Mouse (Mus musculus) lung, postnatal 0 days (tissue): ENCODE results near the gene Sptbn4. TPM values are rescaled to one million over a fixed set of nuclear protein-coding genes. Genes with fewer than 3 reads are reported as not detected.

Source experiments
- ATAC-seq: fragments of 200-750 bp; cut with Nextera tagmentation; 2 replicates; pipeline ENCODE4 v1.8.0; 2017; ENCODE audit warnings: moderate library complexity
- DNase-seq: peaks from one replicate; pipeline ENCODE4 v3.0.0-alpha.2; 2016; ENCODE audit warnings: low spot score
- H3K27ac ChIP-seq: fragments of 300-500 bp; sonication (generic); 2 replicates; pipeline ENCODE4 v1.5.1; 2014; ENCODE audit warnings: antibody characterized with exemption, mild to moderate bottlenecking, low read length, mixed read lengths
- H3K27me3 ChIP-seq: fragments of 300-500 bp; sonication (generic); replicated peaks from 2 replicates; pipeline ENCODE4 v1.6.1; 2014; ENCODE audit warnings: low read length, mixed read lengths; ENCODE audit not compliant: insufficient read depth
- H3K36me3 ChIP-seq: fragments of 300-500 bp; sonication (generic); 2 replicates; pipeline ENCODE4 v1.6.1; 2014; ENCODE audit warnings: low read length, mixed read lengths; ENCODE audit not compliant: insufficient read depth
- H3K4me1 ChIP-seq: fragments of 300-500 bp; sonication (generic); 2 replicates; pipeline ENCODE4 v1.6.1; 2014; ENCODE audit warnings: antibody characterized with exemption, low read depth, low read length, mixed read lengths; ENCODE audit not compliant: insufficient read depth
- H3K4me2 ChIP-seq: fragments of 300-500 bp; sonication (generic); replicated peaks from 2 replicates; pipeline ENCODE4 v1.6.1; 2014; ENCODE audit warnings: low read depth, mild to moderate bottlenecking, low read length, moderate library complexity, mixed read lengths
- H3K4me3 ChIP-seq: fragments of 300-500 bp; sonication (generic); 2 replicates; pipeline ENCODE4 v1.5.1; 2014; ENCODE audit warnings: low read depth, low read length
- H3K9ac ChIP-seq: fragments of 300-500 bp; sonication (generic); replicated peaks from 2 replicates; pipeline ENCODE4 v1.6.1; 2014; ENCODE audit warnings: low read depth, mild to moderate bottlenecking
- H3K9me3 ChIP-seq: fragments of 300-500 bp; sonication (generic); 2 replicates; pipeline ENCODE4 v1.6.1; 2016; ENCODE audit warnings: low read length, mixed read lengths
- CTCF ChIP-seq: IDR thresholded peaks from 2 replicates; pipeline ENCODE4 v1.5.1; 2016; ENCODE audit warnings: antibody characterized with exemption, mild to moderate bottlenecking
- EP300 ChIP-seq: IDR thresholded peaks from 2 replicates; pipeline ENCODE4 v1.6.1; 2016; ENCODE audit warnings: antibody characterized with exemption, mild to moderate bottlenecking, control low read depth
- WGBS: fragments of 180-500 bp; shearing (Covaris S2); extraction: QIAGEN DNeasy Blood & Tissue Kit; methylation state at CpG from one replicate; pipeline ENCODE4 v1.1.7; 2014; 5-methylcytosine and 5-hydroxymethylcytosine counted together
- polyA plus RNA-seq: library from polyadenylated mRNA; unstranded; fragments of >200 nt; fragmentation: Nextera tagmentation; extraction: Ambion mirVana; gene quantifications from 2 replicates; pipeline ENCODE4 v1.2.1, GENCODE M21; 2015

Sptbn4 gene
- polyA plus RNA-seq, 1 experiment from 2014 or later: 0.20 TPM

DNA sequence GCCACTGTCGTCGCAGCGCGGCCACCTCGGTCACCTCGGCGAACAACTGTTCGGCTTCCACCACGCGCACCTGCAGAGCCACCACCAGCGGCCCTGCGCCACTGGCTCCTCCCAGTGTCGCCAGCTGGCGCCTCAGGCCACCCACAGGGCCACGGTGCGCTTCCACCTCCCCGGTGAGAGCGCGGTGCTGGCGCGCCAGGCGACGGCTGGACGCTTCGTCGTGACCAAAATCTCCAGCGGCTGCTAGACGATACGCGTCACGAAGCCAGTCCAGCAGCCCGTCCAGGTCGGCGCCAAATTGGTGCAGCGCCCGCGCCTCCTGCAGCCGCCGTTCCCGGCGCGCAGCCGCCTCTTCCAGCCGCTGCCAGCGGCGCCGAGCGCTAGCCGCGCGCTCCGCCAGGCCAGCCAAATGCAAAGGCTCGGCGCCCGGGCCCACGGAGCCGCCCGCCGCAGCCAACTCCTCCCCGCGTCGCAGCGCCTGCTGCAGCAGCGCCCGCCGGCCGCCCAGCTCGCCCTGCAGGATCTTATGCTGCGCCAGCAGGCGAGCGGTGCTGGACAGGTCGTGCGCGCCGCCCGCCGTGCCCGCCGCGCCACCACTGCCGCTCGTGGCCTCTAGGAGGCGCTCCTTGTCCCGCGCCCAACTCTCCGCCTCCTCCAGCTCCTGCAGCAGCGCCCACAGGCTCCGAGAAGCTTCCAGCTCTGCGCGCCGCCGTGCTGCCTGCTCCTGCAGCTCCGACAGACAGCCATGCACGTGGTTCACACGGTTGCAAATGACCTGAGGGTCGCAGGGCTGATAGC, 38.9 kb downstream of the Sptbn4 start:
- H3K27me3 ChIP-seq: peaks cover 49% of the 10 kb centered on the region
- TF ChIP-seq EP300 (no peak), CTCF (peak; percentile 83)
- WGBS: under 1% methylated on average over 87 of the region's 96 CpGs
- peaks cover 9% of the 10 kb centered on the region; the same call in 1 of the 2 replicates for H3K4me1 ChIP-seq
- no peak overlapping the region for H3K9ac ChIP-seq
- peaks cover 3% of the 10 kb centered on the region; the same call in 1 of the 2 replicates for H3K9me3 ChIP-seq
- DNase-seq (peak; percentile 83), ATAC-seq (peak; percentile 90)
- peak overlapping the region; percentile 72 for H3K4me2 ChIP-seq
- peak overlapping the region; percentile 33 for H3K4me3 ChIP-seq
- no peak overlapping the region for H3K27ac ChIP-seq
- H3K36me3 ChIP-seq: no peaks in the 10 kb centered on the region

DNA sequence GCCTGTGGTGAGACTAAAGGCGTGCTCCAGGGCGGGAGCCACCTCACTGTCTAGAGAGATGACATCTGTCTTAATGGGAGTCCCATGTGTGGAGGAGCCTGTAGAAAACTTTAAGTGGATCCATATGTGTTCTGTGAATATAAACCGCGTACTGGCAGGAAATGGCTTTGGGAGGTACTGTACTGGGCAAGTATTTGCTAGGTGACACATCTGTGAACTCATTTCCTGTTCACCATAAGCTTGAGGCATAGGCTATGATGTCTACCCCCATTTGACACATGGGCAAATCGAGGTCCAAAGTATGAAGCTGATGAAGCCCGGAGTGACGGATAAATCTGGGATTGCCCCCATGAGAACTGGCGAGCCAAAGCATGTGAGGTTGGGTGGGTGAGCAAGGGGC, 39.7 kb downstream of the Sptbn4 start:
- Histone ChIP-seq H3K4me2 (no peak overlapping the region), H3K9me3 (peaks cover 6% of the 10 kb centered on the region; the same call in 1 of the 2 replicates), H3K4me3 (no peak overlapping the region), H3K9ac (no peak overlapping the region), H3K27me3 (peaks cover 52% of the 10 kb centered on the region), H3K27ac (no peak overlapping the region), H3K4me1 (peaks cover 9% of the 10 kb centered on the region; the same call in 1 of the 2 replicates), H3K36me3 (no peaks in the 10 kb centered on the region)
- TF ChIP-seq EP300 (no peak), CTCF (no peak)
- WGBS: 42% methylated on average over 8 of the region's 8 CpGs
- DNase-seq (no peak), ATAC-seq (no peak)

DNA sequence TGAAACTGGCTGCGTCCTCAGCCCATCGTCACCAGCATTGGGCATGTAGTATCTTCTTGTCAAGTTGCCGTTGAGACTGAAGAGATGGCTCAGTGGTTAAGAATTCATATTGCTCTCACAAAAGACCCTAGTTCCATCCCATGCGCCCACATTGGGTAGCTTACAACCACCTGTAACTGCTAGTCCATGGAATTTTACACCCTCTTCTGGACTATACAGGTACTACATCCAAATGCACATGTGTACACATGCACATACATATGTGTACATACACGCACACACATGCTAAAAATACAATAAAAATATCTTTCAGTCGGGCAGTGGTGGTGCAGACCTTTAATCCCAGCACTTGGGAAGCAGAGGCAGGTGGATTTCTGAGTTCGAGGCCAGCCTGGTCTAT, 41.0 kb downstream of the Sptbn4 start:
- WGBS: 81% methylated on average over 7 of the region's 7 CpGs

DNA sequence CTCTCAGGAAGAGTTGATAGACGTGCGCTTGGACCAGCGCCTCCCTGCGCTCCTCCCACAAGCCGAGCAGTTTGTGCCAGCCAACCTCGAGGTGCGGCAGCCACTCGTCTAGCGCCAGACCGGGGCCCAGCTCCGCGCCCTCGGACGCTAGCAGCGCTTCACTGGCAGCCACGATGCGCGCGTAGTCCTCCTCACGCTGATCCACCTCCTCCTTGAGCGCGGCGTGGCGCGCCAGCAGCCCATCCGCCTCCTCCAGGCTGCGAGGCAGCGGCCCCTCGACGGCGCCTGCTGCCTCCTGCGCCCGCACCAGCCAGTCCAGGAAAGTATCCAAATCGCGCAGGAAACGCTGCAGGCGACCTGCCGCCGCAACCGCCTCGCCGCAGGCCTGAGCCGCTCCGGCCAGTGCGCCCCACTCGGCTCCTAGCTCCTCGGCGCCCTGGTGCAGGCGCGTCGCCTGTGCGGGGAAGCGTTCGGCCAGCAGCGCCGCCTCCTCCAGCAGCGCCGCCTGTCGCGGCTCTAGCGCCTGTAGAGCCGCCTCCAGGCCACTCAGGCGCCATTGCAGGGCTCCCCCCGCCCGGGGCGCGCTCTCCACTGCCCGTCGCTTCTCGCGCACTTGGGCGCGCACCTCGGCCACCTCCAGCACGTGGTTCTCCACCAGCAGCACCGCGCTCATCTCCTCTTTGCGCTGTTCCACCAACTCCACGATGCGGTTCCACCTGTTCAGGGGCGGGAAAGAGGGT, 43.1 kb downstream of the Sptbn4 start:
- Histone ChIP-seq H3K4me1 (peaks cover 9% of the 10 kb centered on the region; the same call in 1 of the 2 replicates), H3K36me3 (no peaks in the 10 kb centered on the region), H3K27ac (no peak overlapping the region), H3K9ac (no peak overlapping the region), H3K9me3 (peaks cover 6% of the 10 kb centered on the region; the same call in 1 of the 2 replicates), H3K4me3 (no peak overlapping the region), H3K27me3 (peaks cover 54% of the 10 kb centered on the region), H3K4me2 (no peak overlapping the region)
- TF ChIP-seq CTCF (no peak), EP300 (no peak)
- 4% methylated on average over 72 of the region's 81 CpGs for WGBS
- DNase-seq (no peak), ATAC-seq (no peak)

More for the DNA sequence above, 41.0 kb downstream of the Sptbn4 start:
- H3K36me3 ChIP-seq: no peaks in the 10 kb centered on the region
- no peak overlapping the region for H3K9ac ChIP-seq
- H3K9me3 ChIP-seq: peaks cover 6% of the 10 kb centered on the region; the same call in 1 of the 2 replicates
- peaks cover 56% of the 10 kb centered on the region for H3K27me3 ChIP-seq
- peaks cover 9% of the 10 kb centered on the region; the same call in 1 of the 2 replicates for H3K4me1 ChIP-seq
- H3K27ac ChIP-seq: no peak overlapping the region
- DNase-seq (no peak), ATAC-seq (no peak)
- H3K4me2 ChIP-seq: no peak overlapping the region
- TF ChIP-seq EP300 (no peak), CTCF (peak; percentile 39; the same call in 1 of the 2 replicates)
- no peak overlapping the region for H3K4me3 ChIP-seq

DNA sequence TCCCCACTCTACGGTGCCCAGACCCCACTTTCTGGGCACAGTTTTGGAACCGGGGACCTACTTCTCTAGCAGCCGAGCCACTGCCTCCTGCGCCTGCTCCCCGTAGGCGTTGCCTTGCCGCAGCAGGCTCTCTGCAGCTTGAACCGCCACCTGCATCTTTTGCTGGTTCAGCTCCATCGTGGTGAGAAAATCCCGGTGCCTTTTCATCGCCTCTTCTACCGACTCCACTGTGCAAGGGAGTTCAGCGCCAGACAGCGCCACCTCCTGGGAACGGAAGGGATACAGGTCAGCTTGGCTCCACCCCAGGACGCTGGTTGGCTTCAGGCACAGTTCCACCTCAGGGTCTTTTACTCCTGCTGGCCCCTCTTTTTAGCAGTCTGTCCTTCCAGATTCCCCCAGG, 44.8 kb downstream of the Sptbn4 start:
- ATAC-seq: peak; percentile 40
- Histone ChIP-seq H3K9ac (no peak overlapping the region), H3K4me3 (no peak overlapping the region), H3K9me3 (peaks cover 6% of the 10 kb centered on the region; the same call in 1 of the 2 replicates), H3K27ac (no peak overlapping the region), H3K4me2 (no peak overlapping the region), H3K4me1 (no peaks in the 10 kb centered on the region), H3K36me3 (no peaks in the 10 kb centered on the region), H3K27me3 (peaks cover 41% of the 10 kb centered on the region)
- WGBS: 8% methylated on average over 16 of the region's 16 CpGs
- TF ChIP-seq EP300 (no peak), CTCF (peak; percentile 81)
- DNase-seq: peak; percentile 47

DNA sequence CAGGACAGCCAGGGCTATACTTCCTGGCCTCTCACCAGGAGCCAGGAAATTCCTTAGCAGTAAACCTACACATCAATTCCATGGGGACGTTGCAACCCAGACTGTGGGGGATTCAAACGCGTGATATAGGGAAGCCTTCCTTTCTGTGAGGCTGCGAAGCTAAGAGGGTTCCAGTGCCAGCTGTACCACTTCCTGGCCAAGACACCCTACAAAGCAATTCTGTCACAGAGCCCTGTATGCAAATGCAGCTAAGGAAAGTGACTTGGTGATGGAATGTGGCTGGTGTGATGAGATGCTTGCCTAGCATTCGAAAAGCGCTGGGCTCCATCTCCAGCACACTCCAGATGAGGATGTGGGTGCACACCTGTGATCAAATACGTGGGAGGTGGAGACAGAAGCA, 46.9 kb downstream of the Sptbn4 start:
- H3K4me1 ChIP-seq: no peaks in the 10 kb centered on the region
- no peaks in the 10 kb centered on the region for H3K36me3 ChIP-seq
- no peak for TF ChIP-seq CTCF
- no peak for TF ChIP-seq EP300
- no peak overlapping the region for H3K4me2 ChIP-seq
- DNase-seq (no peak), ATAC-seq (no peak)
- H3K27me3 ChIP-seq: peaks cover 47% of the 10 kb centered on the region
- WGBS: 72% methylated on average over 7 of the region's 7 CpGs
- H3K9ac ChIP-seq: no peak overlapping the region
- H3K27ac ChIP-seq: no peak overlapping the region
- no peak overlapping the region for H3K4me3 ChIP-seq
- H3K9me3 ChIP-seq: peaks cover 3% of the 10 kb centered on the region; the same call in 1 of the 2 replicates
